28 mouse cellular contexts compared by ENCODE assay signal in genomic region chr6:48787867-48788266, GRCm38 (mm10). TPM values are rescaled to one million over a fixed set of nuclear protein-coding genes. Genes with fewer than 3 reads are reported as not detected.
"Had no signal": no experiment of that assay in that cellular context is flagged by ENCODE, and none has a peak within 500 bp of the region (broad histone marks: within the 10 kb centered on the region; RNA-seq: fewer than 3 reads in every experiment).

No protein-coding gene starts in this region.

- H3K36me3 ChIP-seq: heart, embryonic 13.5 days; heart, embryonic 15.5 days; hindbrain, embryonic 13.5 days; kidney, embryonic 15.5 days; limb, embryonic 13.5 days; limb, embryonic 15.5 days; liver, embryonic 12.5 days had no signal

- ATAC-seq: hindbrain, embryonic 16.5 days; intestine, embryonic 16.5 days; liver, embryonic 12.5 days had no signal

- DNase-seq: gastrocnemius, postnatal 14 days; gastrocnemius, postnatal 36 days; heart, adult 11 months; heart, adult 2 months; heart, postnatal 14 days; heart, postnatal 36 days; kidney, adult 11 months; kidney, adult 2 months; kidney, adult 9 months; kidney, postnatal 14 days; kidney, postnatal 36 days; layer of hippocampus, adult 9-11 months; layer of hippocampus, postnatal 36 days; left cerebral cortex, postnatal 4 days had no signal

- H3K9ac ChIP-seq: heart, embryonic 13.5 days; heart, embryonic 15.5 days; hindbrain, embryonic 13.5 days; kidney, embryonic 15.5 days; limb, embryonic 13.5 days; limb, embryonic 15.5 days; liver, embryonic 12.5 days; liver, embryonic 14.5 days had no signal

- H3K27me3 ChIP-seq: heart, embryonic 13.5 days; heart, embryonic 15.5 days; hindbrain, embryonic 13.5 days; kidney, embryonic 15.5 days; limb, embryonic 13.5 days; limb, embryonic 15.5 days; liver, embryonic 12.5 days had no signal

- H3K4me2 ChIP-seq: heart, embryonic 11.5 days; heart, embryonic 13.5 days; heart, embryonic 15.5 days; hindbrain, embryonic 13.5 days; kidney, embryonic 15.5 days; limb, embryonic 13.5 days; limb, embryonic 15.5 days; liver, embryonic 12.5 days had no signal

- H3K9me3 ChIP-seq: heart, embryonic 13.5 days; heart, embryonic 15.5 days; hindbrain, embryonic 13.5 days; kidney, embryonic 15.5 days; limb, embryonic 13.5 days; limb, embryonic 15.5 days; liver, embryonic 12.5 days had no signal

- H3K4me3 ChIP-seq: heart, adult 2 months; heart, embryonic 13.5 days; heart, embryonic 15.5 days; hindbrain, embryonic 13.5 days; kidney, embryonic 15.5 days; limb, embryonic 13.5 days; limb, embryonic 15.5 days; liver, embryonic 12.5 days had no signal

- H3K4me1 ChIP-seq: heart, embryonic 15.5 days; hindbrain, embryonic 13.5 days; kidney, embryonic 15.5 days; limb, embryonic 13.5 days; limb, embryonic 15.5 days; liver, embryonic 12.5 days had no signal

- H3K27ac ChIP-seq: heart, adult 2 months; heart, embryonic 13.5 days; heart, embryonic 15.5 days; hindbrain, embryonic 13.5 days; kidney, embryonic 15.5 days; kidney, postnatal 0 days; limb, embryonic 13.5 days; limb, embryonic 15.5 days; liver, embryonic 12.5 days; liver, embryonic 14.5 days had no signal

RNA-seq across cellular contexts. Expression of gene Gimap3, which starts 17.2 kb away (rescaled TPM):
- polyA plus RNA-seq: heart, embryonic 11.5 days; heart, embryonic 13.5 days; heart, embryonic 15.5 days; heart, postnatal 0 days; hindbrain, embryonic 13.5 days; hindbrain, embryonic 16.5 days; limb, embryonic 11.5 days; limb, embryonic 13.5 days; limb, embryonic 15.5 days; liver, embryonic 12.5 days had no signal
